Mouse (Mus musculus): Measurements from ENCODE around the gene Mapre3. TPM values are rescaled to one million over a fixed set of nuclear protein-coding genes. Genes with fewer than 3 reads are reported as not detected.
A peak's percentile ranks its signal among the peaks of the same experiment; 100 is the strongest.

Gene Mapre3
- total and polyA plus RNA-seq, 2 experiments from 2014 or later: 112 to 172 TPM

- TF ChIP-seq CTCF (IDR thresholded peaks at IDR 0.05): no peak
- no peak for ATAC-seq (ENCODE audit: low FRiP score)
- H3K9me3 ChIP-seq (ENCODE audit: low read length): no peaks in the 10 kb centered on the region
- peak within 1 kb of the TSS; percentile 66 for H3K4me2 ChIP-seq (ENCODE audit: low read depth, low read length, poor library complexity, severe bottlenecking)
- H3K27ac ChIP-seq (ENCODE audit: low read depth, low read length): no peak within 1 kb of the TSS
- no peak for DNase-seq (ENCODE audit: low spot score)
- no peak within 1 kb of the TSS for H3K9ac ChIP-seq (replicated peaks; ENCODE audit: low read length, poor library complexity, severe bottlenecking)
- no peak within 1 kb of the TSS for H3K4me3 ChIP-seq (ENCODE audit: low read depth, low read length)
- H3K27me3 ChIP-seq (ENCODE audit: insufficient read depth, low read length): no peaks in the 10 kb centered on the region
- peaks cover 42% of the 10 kb centered on the region for H3K36me3 ChIP-seq (ENCODE audit: insufficient read depth, low read length)
- H3K4me1 ChIP-seq (ENCODE audit: insufficient read depth, low read length): peaks cover 5% of the 10 kb centered on the region; the same call in 1 of the 2 replicates
- 94% methylated on average over 3 of the region's 3 CpGs for WGBS
These were observed 53.3 kb downstream of the Mapre3 start, which contains the start of gene Tmem214 for GRCm38 (mm10) chr5:30867712-30868111. TSS of gene Tmem214 (plus strand) at chr5:30868012.

GRCm38 (mm10) chr5:30868981-30869380, 54.5 kb downstream of the Mapre3 start:
- Histone ChIP-seq H3K36me3 (ENCODE audit: insufficient read depth, low read length) (peaks cover 50% of the 10 kb centered on the region), H3K27ac (ENCODE audit: low read depth, low read length) (0 out of 2 replicates have a peak overlapping the region, but pooled peaks have one; percentile 72), H3K9me3 (ENCODE audit: low read length) (no peaks in the 10 kb centered on the region), H3K4me1 (ENCODE audit: insufficient read depth, low read length) (peaks cover 5% of the 10 kb centered on the region; the same call in 1 of the 2 replicates), H3K27me3 (ENCODE audit: insufficient read depth, low read length) (no peaks in the 10 kb centered on the region), H3K9ac (replicated peaks; ENCODE audit: low read length, poor library complexity, severe bottlenecking) (peak overlapping the region; percentile 83; the same call in 1 of the 2 replicates), H3K4me3 (ENCODE audit: low read depth, low read length) (peak overlapping the region; percentile 59), H3K4me2 (ENCODE audit: low read depth, low read length, poor library complexity, severe bottlenecking) (peak overlapping the region; percentile 66)
- TF ChIP-seq CTCF (IDR thresholded peaks at IDR 0.05): no peak
- 14% methylated on average over 9 of the region's 9 CpGs for WGBS
- ATAC-seq (ENCODE audit: low FRiP score) (no peak), DNase-seq (ENCODE audit: low spot score) (no peak)

DNA sequence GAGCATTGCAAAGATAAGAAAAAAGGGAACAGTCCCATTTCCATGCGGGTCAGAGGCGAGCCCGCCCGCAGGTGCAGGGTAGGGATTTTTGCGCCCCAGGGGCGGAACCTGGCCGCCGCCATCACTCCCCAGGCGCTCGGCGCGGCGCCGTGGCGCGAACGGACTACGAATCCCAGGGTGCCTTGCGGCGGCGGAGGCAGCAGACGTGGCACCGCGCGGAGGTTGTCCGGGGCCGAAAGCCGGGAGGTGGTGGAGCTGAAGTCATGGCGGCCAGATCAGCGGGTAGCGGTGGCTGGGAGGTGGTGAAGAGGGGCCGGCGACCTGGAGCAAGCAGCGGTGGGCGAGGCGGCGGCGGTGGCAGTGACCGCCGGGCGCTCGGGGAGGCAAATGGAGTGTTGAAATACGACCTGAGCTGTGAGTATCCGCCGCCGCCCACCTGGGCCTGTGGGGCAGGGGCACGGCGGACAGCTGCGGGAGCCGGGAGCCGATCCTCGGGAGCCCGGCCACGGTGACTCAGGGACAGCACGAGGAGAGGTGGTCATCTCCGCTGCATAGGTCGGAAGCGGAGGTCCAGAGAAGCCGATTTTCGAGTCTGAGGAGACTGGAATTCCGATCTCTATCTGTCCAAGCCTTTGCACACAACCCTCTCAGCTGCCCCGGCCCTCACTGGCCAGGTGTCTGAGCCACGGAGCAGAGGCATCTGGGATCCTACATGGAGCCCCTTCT, 55.1 kb downstream of the Mapre3 start:
- Histone ChIP-seq H3K4me2 (ENCODE audit: low read depth, low read length, poor library complexity, severe bottlenecking) (peak overlapping the region; percentile 66), H3K4me3 (ENCODE audit: low read depth, low read length) (peak overlapping the region; percentile 59), H3K9ac (replicated peaks; ENCODE audit: low read length, poor library complexity, severe bottlenecking) (peak overlapping the region; percentile 83), H3K9me3 (ENCODE audit: low read length) (no peaks in the 10 kb centered on the region), H3K27ac (ENCODE audit: low read depth, low read length) (peak overlapping the region; percentile 72), H3K27me3 (ENCODE audit: insufficient read depth, low read length) (no peaks in the 10 kb centered on the region), H3K36me3 (ENCODE audit: insufficient read depth, low read length) (peaks cover 54% of the 10 kb centered on the region), H3K4me1 (ENCODE audit: insufficient read depth, low read length) (peaks cover 5% of the 10 kb centered on the region; the same call in 1 of the 2 replicates)
- WGBS: under 1% methylated on average over 62 of the region's 63 CpGs
- DNase-seq (ENCODE audit: low spot score) (peak; percentile 81), ATAC-seq (ENCODE audit: low FRiP score) (peak; percentile 89)
- TF ChIP-seq CTCF (IDR thresholded peaks at IDR 0.05): no peak

DNA sequence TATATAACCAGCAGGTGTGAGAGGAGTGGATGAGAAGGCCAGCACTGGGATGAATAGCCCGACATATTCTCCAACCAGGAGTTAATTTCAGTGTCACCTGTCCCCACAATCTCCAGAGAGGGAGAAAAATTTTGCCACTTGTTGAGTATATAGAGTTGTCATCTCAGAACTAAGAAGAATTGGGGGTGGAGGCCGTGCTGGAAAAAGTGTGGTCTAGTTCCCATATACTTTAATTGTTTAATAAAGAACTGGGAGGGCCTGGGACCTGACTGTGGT, 55.6 kb downstream of the Mapre3 start:
- peak overlapping the region; percentile 83 for H3K9ac ChIP-seq (replicated peaks; ENCODE audit: low read length, poor library complexity, severe bottlenecking)
- ATAC-seq (ENCODE audit: low FRiP score) (no peak), DNase-seq (ENCODE audit: low spot score) (no peak)
- no peak for TF ChIP-seq CTCF (IDR thresholded peaks at IDR 0.05)
- peaks cover 5% of the 10 kb centered on the region; the same call in 1 of the 2 replicates for H3K4me1 ChIP-seq (ENCODE audit: insufficient read depth, low read length)
- 25% methylated on average over 2 of the region's 2 CpGs for WGBS
- peaks cover 54% of the 10 kb centered on the region for H3K36me3 ChIP-seq (ENCODE audit: insufficient read depth, low read length)
- H3K27ac ChIP-seq (ENCODE audit: low read depth, low read length): peak overlapping the region; percentile 72
- no peaks in the 10 kb centered on the region for H3K27me3 ChIP-seq (ENCODE audit: insufficient read depth, low read length)
- H3K9me3 ChIP-seq (ENCODE audit: low read length): no peaks in the 10 kb centered on the region
- peak overlapping the region; percentile 59 for H3K4me3 ChIP-seq (ENCODE audit: low read depth, low read length)
- peak overlapping the region; percentile 66 for H3K4me2 ChIP-seq (ENCODE audit: low read depth, low read length, poor library complexity, severe bottlenecking)

DNA sequence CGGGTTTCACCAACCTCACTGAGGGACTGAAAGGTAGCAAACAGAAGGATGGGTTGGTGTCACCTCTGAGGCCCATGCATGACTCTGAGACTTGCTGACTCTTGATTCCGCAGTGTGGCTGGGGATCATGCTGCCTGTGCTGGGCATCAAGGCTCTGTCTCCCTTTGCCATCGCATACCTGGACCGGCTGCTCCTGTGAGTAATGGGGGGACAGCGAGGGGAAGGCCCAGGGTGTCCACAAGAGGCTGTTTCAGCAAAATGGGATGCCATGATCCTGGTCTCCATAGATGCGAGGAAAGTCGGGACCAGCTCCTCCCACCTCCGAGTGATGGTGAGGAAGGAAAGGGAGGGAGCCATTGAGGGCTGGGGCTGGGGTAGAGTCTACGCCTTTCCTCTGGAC, 58.1 kb downstream of the Mapre3 start:
- DNase-seq (ENCODE audit: low spot score): no peak
- TF ChIP-seq CTCF (IDR thresholded peaks at IDR 0.05): no peak
- Histone ChIP-seq H3K36me3 (ENCODE audit: insufficient read depth, low read length) (peaks cover 61% of the 10 kb centered on the region), H3K9ac (replicated peaks; ENCODE audit: low read length, poor library complexity, severe bottlenecking) (no peak overlapping the region), H3K27me3 (ENCODE audit: insufficient read depth, low read length) (no peaks in the 10 kb centered on the region), H3K4me1 (ENCODE audit: insufficient read depth, low read length) (peaks cover 5% of the 10 kb centered on the region; the same call in 1 of the 2 replicates), H3K27ac (ENCODE audit: low read depth, low read length) (no peak overlapping the region), H3K9me3 (ENCODE audit: low read length) (no peaks in the 10 kb centered on the region), H3K4me3 (ENCODE audit: low read depth, low read length) (no peak overlapping the region), H3K4me2 (ENCODE audit: low read depth, low read length, poor library complexity, severe bottlenecking) (no peak overlapping the region)
- 94% methylated on average over 9 of the region's 9 CpGs for WGBS
- ATAC-seq (ENCODE audit: low FRiP score): no peak

GRCm38 (mm10) chr5:30874365-30874764, 59.9 kb downstream of the Mapre3 start:
- ATAC-seq (ENCODE audit: low FRiP score) (no peak), DNase-seq (ENCODE audit: low spot score) (no peak)
- TF ChIP-seq CTCF (IDR thresholded peaks at IDR 0.05): no peak
- Histone ChIP-seq H3K27me3 (ENCODE audit: insufficient read depth, low read length) (no peaks in the 10 kb centered on the region), H3K9me3 (ENCODE audit: low read length) (no peaks in the 10 kb centered on the region), H3K4me3 (ENCODE audit: low read depth, low read length) (no peak overlapping the region), H3K4me1 (ENCODE audit: insufficient read depth, low read length) (peaks cover 5% of the 10 kb centered on the region; the same call in 1 of the 2 replicates), H3K4me2 (ENCODE audit: low read depth, low read length, poor library complexity, severe bottlenecking) (no peak overlapping the region), H3K27ac (ENCODE audit: low read depth, low read length) (no peak overlapping the region), H3K36me3 (ENCODE audit: insufficient read depth, low read length) (peaks cover 61% of the 10 kb centered on the region), H3K9ac (replicated peaks; ENCODE audit: low read length, poor library complexity, severe bottlenecking) (no peak overlapping the region)
- 89% methylated on average over 7 of the region's 7 CpGs for WGBS
